Mouse (Mus musculus) midbrain, embryonic 16.5 days (tissue): ENCODE data around the gene Hmbs. TPM values are rescaled to one million over a fixed set of nuclear protein-coding genes. Genes with fewer than 3 reads are reported as not detected.
A peak's percentile ranks its signal among the peaks of the same experiment; 100 is the strongest.
"Not testable (repeated sequence)": the region's sequence is repeated elsewhere in the genome, so short reads cannot be mapped to it uniquely, and the experiment has no call there.

Experiments
- ATAC-seq: fragments of 200-750 bp; cut with Nextera tagmentation; 2 replicates; pipeline ENCODE4 v1.8.0; 2017; ENCODE audit warnings: moderate TSS enrichment
- H3K27ac ChIP-seq: fragments of 300-500 bp; sonication (generic); 2 replicates; pipeline ENCODE4 v1.5.1; 2014; ENCODE audit warnings: mild to moderate bottlenecking, low read length, mixed read lengths
- H3K27me3 ChIP-seq: fragments of 300-500 bp; sonication (generic); 2 replicates; pipeline ENCODE4 v1.6.1; 2014; ENCODE audit warnings: low read depth, low read length, mixed read lengths; ENCODE audit not compliant: control insufficient read depth, insufficient read depth
- H3K36me3 ChIP-seq: fragments of 300-500 bp; sonication (generic); 2 replicates; pipeline ENCODE4 v1.6.1; 2014; ENCODE audit warnings: mild to moderate bottlenecking, low read length, moderate library complexity, mixed read lengths; ENCODE audit not compliant: control insufficient read depth, insufficient read depth
- H3K4me1 ChIP-seq: fragments of 300-500 bp; sonication (generic); 2 replicates; pipeline ENCODE4 v1.6.1; 2014; ENCODE audit warnings: mild to moderate bottlenecking, low read length, mixed read lengths; ENCODE audit not compliant: control insufficient read depth, insufficient read depth
- H3K4me2 ChIP-seq: fragments of 300-500 bp; sonication (generic); 2 replicates; pipeline ENCODE4 v1.6.1; 2014; ENCODE audit warnings: mild to moderate bottlenecking, low read length, mixed read lengths
- H3K4me3 ChIP-seq: fragments of 300-500 bp; sonication (generic); 2 replicates; pipeline ENCODE4 v1.5.1; 2014; ENCODE audit warnings: low read depth, mild to moderate bottlenecking, low read length, moderate library complexity, mixed read lengths
- H3K9ac ChIP-seq: fragments of 300-500 bp; sonication (generic); 2 replicates; pipeline ENCODE4 v1.6.1; 2014; ENCODE audit warnings: low read depth, low read length, mixed read lengths
- H3K9me3 ChIP-seq: fragments of 300-500 bp; sonication (generic); replicated peaks from 2 replicates; pipeline ENCODE4 v1.6.1; 2014; ENCODE audit warnings: mild to moderate bottlenecking, low read length, mixed read lengths; ENCODE audit not compliant: control insufficient read depth, poor library complexity, severe bottlenecking
- WGBS: fragments of 180-500 bp; shearing (Covaris S2); extraction: QIAGEN DNeasy Blood & Tissue Kit; methylation state at CpG from one replicate; pipeline ENCODE4 v1.1.7; 2014; 5-methylcytosine and 5-hydroxymethylcytosine counted together
- polyA plus RNA-seq: library from polyadenylated mRNA; unstranded; fragments of >200 nt; fragmentation: Nextera tagmentation; extraction: Ambion mirVana; gene quantifications from 2 replicates; pipeline ENCODE4 v1.2.1, GENCODE M21; 2015

The Hmbs gene
- polyA plus RNA-seq, 1 experiment from 2014 or later: 54.7 TPM

DNA sequence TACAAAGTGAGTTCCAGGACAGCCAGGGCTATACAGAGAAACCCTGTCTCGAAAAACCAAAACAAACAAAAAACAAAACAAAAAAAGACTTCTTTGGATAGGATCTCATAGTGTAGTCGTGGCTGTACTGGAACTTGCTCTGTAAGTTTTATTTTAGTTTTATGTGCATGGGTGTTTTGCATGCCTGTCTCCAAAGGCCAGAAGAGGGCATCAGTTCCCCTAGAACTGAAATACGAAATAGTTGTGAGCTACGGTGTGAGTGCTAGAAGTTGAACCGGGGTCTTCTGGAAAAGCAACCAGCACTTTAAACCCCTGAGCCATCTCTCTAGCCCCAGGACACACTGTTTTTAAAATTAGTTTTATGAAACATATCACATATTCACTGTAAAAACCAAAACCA is 5.5 kb downstream of the Hmbs start:
- H3K27me3 ChIP-seq: no peaks in the 10 kb centered on the region
- H3K4me3 ChIP-seq: no peak overlapping the region
- H3K27ac ChIP-seq: no peak overlapping the region
- 80% methylated on average over 5 of the region's 5 CpGs for WGBS
- peaks cover 5% of the 10 kb centered on the region; the same call in 1 of the 2 replicates for H3K36me3 ChIP-seq
- no peaks in the 10 kb centered on the region for H3K9me3 ChIP-seq
- H3K9ac ChIP-seq: no peak overlapping the region
- ATAC-seq: no peak
- H3K4me1 ChIP-seq: peaks cover 23% of the 10 kb centered on the region
- no peak overlapping the region for H3K4me2 ChIP-seq

DNA sequence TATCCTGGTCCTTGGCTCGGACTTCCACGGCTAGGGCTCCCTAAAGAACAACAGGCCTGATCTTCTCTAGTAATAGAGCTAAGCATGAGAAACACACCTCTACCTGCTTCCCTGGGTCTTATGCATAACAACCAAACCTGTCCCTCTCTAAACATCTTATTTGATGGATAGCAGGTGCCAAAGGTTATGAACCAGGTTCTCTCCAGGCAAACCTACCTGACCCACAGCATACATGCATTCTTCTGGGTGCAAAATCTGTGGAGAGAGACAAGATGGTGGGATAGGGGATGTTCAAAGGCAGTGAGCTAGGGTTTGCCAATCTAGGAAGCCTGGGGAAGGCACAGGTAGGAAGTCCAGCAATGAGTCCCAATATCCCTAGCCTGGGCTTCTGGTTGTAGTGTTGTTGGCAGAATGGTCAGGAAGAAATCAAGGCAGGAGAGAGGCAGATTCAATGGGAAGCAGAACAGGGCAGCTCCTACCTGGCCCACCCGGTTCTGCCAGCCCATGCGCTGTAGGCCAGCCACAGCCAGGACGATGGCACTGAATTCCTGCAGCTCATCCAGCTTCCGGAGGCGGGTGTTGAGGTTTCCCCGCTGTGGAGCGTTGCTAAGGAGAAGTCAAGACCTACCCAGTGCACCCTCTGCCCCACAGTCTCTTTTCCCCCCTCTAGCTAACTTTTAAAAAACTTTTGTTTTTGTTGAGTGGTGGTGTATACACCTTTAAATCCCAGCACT is 6.4 kb downstream of the Hmbs start:
- Histone ChIP-seq H3K9ac (no peak overlapping the region), H3K36me3 (peaks cover 12% of the 10 kb centered on the region), H3K4me3 (no peak overlapping the region), H3K9me3 (no peaks in the 10 kb centered on the region), H3K4me1 (peaks cover 18% of the 10 kb centered on the region), H3K27me3 (no peaks in the 10 kb centered on the region), H3K27ac (no peak overlapping the region), H3K4me2 (no peak overlapping the region)
- no peak for ATAC-seq
- 57% methylated on average over 9 of the region's 9 CpGs for WGBS

DNA sequence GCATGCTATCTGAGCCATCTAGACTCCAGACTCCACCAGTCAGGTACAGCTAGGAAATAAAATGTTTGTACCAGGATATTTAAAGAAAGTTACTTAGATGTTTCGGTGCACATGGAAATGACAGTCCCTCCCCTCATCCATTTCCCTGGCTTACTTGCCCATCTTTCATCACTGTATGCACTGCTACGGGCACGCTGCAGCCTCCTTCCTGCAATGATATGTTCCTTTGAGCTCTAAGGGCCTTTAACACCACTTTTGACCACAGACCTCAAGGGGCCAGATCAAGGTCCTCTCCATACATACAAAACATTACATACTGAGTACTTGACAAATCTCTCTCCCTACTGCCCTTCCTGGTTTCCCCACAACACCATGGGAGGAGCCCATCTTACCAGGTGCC is 7.1 kb downstream of the Hmbs start:
- H3K27ac ChIP-seq: no peak overlapping the region
- H3K27me3 ChIP-seq: no peaks in the 10 kb centered on the region
- WGBS: 84% methylated on average over 3 of the region's 3 CpGs
- peaks cover 13% of the 10 kb centered on the region for H3K36me3 ChIP-seq
- H3K4me3 ChIP-seq: no peak overlapping the region; the same call in 1 of the 2 replicates
- ATAC-seq: no peak
- H3K4me2 ChIP-seq: peak overlapping the region; percentile 96
- H3K9ac ChIP-seq: peak overlapping the region; percentile 52; the same call in 1 of the 2 replicates
- no peaks in the 10 kb centered on the region for H3K9me3 ChIP-seq
- peaks cover 18% of the 10 kb centered on the region for H3K4me1 ChIP-seq

DNA sequence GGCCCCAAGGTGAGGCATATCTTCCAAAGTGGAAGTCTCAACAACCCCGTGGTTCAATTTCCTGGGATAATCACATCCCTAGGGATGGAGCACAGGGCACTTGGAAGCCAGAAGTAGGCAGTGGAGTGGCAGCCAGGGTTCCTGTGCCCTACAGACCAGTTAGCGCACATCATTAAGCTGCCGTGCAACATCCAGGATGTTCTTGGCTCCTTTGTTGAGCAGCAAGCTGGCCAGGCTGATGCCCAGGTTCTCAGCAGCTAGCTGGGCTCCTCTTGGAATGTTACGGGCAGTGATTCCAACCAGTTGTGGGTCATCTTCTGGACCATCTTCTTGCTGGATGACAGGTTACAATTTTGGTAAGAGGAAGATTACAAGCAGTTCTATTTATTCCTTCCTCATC is 7.5 kb downstream of the Hmbs start:
- H3K4me1 ChIP-seq: peaks cover 18% of the 10 kb centered on the region
- H3K27ac ChIP-seq, H3K27me3 ChIP-seq, H3K9me3 ChIP-seq, ATAC-seq, H3K4me3 ChIP-seq: not testable (repeated sequence)
- peak overlapping the region; percentile 96 for H3K4me2 ChIP-seq
- peaks cover 13% of the 10 kb centered on the region for H3K36me3 ChIP-seq
- WGBS: 29% methylated on average over 4 of the region's 4 CpGs
- peak overlapping the region; percentile 52 for H3K9ac ChIP-seq

DNA sequence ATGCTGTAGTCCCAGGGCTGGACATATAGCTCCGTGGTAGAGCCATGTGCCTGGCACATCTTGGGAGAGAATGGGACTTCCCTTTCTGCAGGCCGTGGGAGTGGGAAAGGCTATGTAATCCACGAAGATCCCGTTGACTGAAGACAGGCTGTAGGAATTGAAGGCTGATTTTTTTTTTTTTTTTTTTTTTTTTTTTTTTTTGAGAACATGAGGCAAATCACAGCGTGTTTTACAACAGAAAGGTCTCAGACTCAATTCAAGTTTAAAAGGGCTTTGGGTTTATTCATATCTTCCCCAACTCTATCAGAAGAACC is 8.0 kb downstream of the Hmbs start:
- Histone ChIP-seq H3K9me3 (no peaks in the 10 kb centered on the region), H3K27ac (peak overlapping the region; percentile 94; the same call in 1 of the 2 replicates), H3K9ac (peak overlapping the region; percentile 84), H3K4me2 (peak overlapping the region; percentile 96), H3K36me3 (peaks cover 13% of the 10 kb centered on the region), H3K4me3 (peak overlapping the region; percentile 91), H3K4me1 (peaks cover 18% of the 10 kb centered on the region), H3K27me3 (no peaks in the 10 kb centered on the region)
- 3% methylated on average over 5 of the region's 5 CpGs for WGBS
- ATAC-seq: no peak

DNA sequence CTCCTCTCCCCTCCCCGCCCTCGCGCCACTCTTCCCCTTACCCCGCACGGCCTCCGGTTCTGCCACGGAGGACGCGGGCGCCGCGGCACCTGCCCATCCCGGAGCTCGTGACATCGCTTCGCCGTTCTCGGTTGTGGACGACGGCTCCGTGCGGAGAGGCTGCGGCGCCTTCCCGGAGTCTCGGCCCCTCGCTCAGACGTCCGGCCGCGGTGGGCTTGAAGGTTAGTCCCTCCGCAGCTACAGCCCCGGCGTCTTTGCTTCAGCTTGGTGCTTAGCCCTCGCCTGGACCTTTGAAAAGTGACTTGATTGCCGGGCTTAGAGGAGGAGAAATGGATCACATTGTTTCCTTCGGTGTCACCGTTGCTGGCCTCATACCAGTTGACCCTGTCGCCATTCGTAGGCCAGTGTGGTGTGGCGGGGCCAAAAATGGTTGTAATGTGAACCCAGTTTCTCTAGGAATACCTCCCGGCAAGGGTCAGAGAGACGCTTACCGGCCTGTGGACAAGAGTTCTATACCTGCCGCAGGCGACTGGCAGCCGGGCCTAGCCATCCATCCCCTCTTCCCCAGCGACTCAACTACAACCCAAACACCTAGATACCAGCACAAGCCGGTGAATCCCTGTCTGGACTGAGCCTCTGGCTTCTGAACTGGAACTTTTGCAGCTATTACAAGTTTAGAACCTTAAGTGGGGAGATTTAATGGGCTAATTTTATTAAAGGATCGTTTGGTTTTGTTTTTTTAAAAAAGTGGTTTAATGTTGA is 8.5 kb downstream of the Hmbs start:
- peak overlapping the region; percentile 94 for H3K27ac ChIP-seq
- H3K36me3 ChIP-seq: peaks cover 15% of the 10 kb centered on the region
- WGBS: under 1% methylated on average over 45 of the region's 50 CpGs
- peak overlapping the region; percentile 91 for H3K4me3 ChIP-seq
- no peaks in the 10 kb centered on the region for H3K9me3 ChIP-seq
- H3K4me2 ChIP-seq: peak overlapping the region; percentile 96
- H3K4me1 ChIP-seq: peaks cover 18% of the 10 kb centered on the region
- no peak for ATAC-seq
- peak overlapping the region; percentile 84 for H3K9ac ChIP-seq
- H3K27me3 ChIP-seq: no peaks in the 10 kb centered on the region

DNA sequence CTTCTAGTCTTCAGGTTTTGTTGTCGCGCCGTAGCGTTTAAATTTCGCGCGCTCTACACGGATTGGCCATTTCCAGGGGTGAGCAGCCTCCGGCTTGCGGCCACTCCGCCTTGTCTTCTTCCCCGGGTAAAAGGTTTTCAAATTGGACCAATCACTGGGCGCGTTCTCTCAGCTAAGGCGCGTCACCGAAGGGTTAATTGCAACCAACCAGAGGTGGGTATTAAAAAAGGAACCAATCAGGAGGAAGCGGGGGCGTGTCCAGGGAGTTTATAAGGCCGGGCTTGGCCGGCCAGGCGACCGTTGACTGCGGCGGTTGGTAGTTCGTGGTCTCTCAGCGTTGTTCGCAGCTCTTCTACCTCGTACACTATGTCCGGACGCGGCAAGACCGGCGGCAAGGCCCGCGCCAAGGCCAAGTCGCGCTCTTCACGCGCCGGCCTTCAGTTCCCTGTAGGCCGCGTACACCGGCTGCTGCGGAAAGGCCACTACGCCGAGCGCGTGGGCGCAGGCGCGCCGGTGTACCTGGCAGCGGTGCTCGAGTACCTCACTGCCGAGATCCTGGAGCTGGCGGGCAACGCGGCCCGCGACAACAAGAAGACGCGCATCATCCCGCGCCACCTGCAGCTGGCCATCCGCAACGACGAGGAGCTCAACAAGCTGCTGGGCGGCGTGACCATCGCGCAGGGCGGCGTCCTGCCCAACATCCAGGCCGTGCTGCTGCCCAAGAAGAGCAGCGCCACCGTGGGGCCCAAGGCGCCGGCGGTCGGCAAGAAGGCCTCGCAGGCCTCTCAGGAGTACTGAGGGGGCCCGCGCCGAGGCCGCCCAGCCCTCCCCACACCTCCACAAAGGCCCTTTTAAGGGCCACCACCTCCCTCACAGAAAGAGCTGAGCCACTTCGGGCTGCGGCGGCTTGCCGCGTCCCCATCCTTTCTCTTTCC is 9.4 kb downstream of the Hmbs start, which contains the start of gene H2afx:
TSS of gene H2afx (plus strand) at position 299 of the 935 bp plus-strand sequence.
- Histone ChIP-seq H3K27me3 (no peaks in the 10 kb centered on the region), H3K4me1 (peaks cover 18% of the 10 kb centered on the region), H3K9me3 (no peaks in the 10 kb centered on the region), H3K4me2 (peak within 1 kb of the TSS; percentile 96), H3K4me3 (peak within 1 kb of the TSS; percentile 91), H3K27ac (peak within 1 kb of the TSS; percentile 94), H3K36me3 (peaks cover 15% of the 10 kb centered on the region), H3K9ac (peak within 1 kb of the TSS; percentile 84)
- ATAC-seq: peak; percentile 95
- WGBS: under 1% methylated on average over 86 of the region's 91 CpGs

DNA sequence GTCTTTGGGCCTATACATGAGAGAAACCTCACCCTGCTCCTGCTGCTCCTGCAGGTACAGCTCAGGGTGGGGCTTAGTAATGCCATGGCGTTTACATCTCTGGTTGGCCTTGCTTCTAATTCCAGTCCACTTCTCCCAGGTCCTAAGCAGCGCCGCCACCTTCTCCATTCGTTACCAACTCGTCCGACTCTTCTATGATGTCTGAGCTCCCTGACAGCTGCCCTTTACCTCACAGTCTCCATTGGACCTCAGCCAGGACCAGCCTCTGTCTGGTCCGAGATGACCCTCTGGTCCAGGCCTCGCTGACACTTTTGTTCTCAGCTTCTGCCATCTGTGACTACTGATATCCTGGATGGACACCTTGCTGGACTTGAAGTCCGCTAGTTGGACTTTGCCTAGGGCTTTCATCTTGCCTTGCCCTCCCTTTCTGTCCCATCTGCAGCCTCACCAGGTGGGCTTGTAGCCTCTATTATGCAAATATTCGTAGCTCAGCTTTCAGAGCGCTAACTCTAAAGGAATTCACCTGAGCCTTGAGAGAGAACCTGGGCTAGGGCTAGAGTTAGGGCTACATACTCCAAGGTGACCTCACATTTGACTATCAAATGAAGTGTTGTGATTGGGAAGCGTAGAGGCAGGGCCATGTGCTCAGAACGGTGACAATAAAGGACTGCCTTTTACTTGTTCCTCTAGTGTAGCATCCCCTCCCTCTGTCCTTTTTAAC is 10.9 kb downstream of the Hmbs start:
- WGBS: 96% methylated on average over 13 of the region's 13 CpGs
- Histone ChIP-seq H3K4me3 (no peak overlapping the region), H3K4me2 (no peak overlapping the region), H3K9me3 (no peaks in the 10 kb centered on the region), H3K27me3 (no peaks in the 10 kb centered on the region), H3K4me1 (peaks cover 21% of the 10 kb centered on the region), H3K9ac (no peak overlapping the region), H3K27ac (no peak overlapping the region), H3K36me3 (peaks cover 13% of the 10 kb centered on the region)
- ATAC-seq: no peak
